Mouse (Mus musculus) small intestine, adult 2 months (tissue): ENCODE measurements at regions not wholly inside any gene's neighbourhood (a gene's known extent, or its start where the extent isn't known, plus 50 kb on each side); places are given as distances from the start of the nearest gene placed in this dataset.

Experiments used
- CTCF ChIP-seq: fragments of 200-500 bp; IDR thresholded peaks from 2 replicates; pipeline ENCODE4 v1.5.1; 2012; ENCODE audit warnings: low read depth, mild to moderate bottlenecking, control low read depth, inconsistent platforms, low read length, moderate library complexity, mixed read lengths; ENCODE audit not compliant: insufficient replicate concordance, insufficient read length; ENCODE audit errors: extremely low read depth
- POLR2A ChIP-seq: fragments of 200-500 bp; IDR thresholded peaks from 2 replicates; pipeline ENCODE4 v1.6.1; 2012; ENCODE audit warnings: low read depth, mild to moderate bottlenecking, control low read depth, inconsistent platforms, low read length, moderate library complexity

- TF ChIP-seq POLR2A = no peak
- TF ChIP-seq CTCF = no peak
These were observed 115.5 kb upstream of the Lpp start for GRCm38 (mm10) chr16:24277857-24278256.
